Mouse (Mus musculus): ENCODE results near the gene Catip.

The Catip gene

DNA sequence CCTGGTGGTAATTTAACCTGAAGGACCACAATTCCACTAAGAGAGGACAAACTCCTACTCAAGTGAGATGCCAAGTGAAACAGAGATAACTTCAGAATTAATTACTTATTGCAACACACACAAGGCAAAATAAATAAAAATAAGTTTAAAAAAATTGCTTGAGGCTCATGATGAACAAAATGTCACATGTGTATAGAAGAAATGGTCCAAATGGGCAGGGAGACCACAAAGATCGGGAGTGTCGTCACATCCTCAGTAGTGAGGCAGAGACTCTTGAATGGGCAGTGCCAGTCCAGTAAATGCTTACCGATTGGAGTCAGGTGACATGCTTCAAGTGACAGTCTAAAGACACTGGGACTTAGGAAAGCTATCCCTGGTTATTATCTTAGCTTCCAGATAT, 38.6 kb downstream of the Catip start:
- DNase-seq (ENCODE audit: low spot score): no peak

DNA sequence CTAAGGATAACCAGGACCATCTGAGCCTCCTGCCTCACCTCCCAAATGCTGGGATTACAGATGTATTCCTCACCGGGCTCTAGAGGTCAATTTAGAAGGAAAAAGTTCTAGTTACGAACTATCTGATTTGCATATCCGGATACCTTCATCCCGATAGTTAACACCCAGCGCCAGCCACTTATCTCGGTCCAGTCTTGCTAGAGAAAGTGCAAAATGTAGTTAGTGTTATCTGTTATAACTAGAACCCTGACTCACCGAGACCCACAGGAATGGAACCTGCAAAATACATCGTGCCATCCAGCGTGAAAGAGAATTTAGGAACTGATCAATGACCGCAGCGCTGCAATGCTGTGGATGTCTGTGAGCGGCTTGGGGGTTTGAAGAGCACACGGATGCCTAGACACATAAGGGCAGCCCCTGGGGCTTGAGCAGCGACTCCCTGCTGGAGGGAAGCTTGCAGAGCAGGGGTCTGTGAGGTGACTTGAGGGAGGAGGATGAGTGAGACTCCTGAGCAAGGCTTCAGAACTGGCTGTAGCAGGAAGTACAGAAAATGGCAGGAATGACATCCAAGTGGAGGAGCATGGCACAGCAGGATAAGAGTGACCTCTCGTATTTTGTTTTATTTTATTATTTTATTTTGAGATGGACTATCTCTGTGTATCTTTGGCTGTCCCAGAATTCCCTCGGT, 39.3 kb downstream of the Catip start:
- no peak for DNase-seq (ENCODE audit: low spot score)

DNA sequence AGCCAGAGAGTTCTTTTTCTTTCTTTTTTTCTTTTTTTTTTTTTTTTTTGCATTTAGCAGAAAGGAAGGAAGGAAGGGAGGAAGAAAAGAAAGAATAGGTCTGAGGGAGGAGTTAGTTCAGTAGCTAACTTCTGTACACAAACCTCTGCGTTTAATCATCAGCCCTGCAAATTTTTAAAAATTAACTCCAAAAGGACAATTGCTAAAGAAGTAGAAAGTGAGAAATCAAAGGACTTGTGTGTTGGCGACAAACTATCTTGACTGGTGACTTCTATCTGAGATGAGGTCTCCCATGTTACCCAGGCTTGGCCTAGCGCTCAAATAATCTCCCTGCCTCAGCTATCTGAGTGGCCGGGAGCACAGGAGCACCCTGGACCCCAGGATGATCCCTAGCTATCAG, 42.3 kb downstream of the Catip start:
- no peak for DNase-seq (ENCODE audit: low spot score)

- no peak for DNase-seq (ENCODE audit: low spot score)
Observed at GRCm38 (mm10) chr1:74408589-74409504, 46.9 kb downstream of the Catip start, which contains the start of gene Vil1. Gene Vil1 (plus strand): TSS chr1:74409376.

DNA sequence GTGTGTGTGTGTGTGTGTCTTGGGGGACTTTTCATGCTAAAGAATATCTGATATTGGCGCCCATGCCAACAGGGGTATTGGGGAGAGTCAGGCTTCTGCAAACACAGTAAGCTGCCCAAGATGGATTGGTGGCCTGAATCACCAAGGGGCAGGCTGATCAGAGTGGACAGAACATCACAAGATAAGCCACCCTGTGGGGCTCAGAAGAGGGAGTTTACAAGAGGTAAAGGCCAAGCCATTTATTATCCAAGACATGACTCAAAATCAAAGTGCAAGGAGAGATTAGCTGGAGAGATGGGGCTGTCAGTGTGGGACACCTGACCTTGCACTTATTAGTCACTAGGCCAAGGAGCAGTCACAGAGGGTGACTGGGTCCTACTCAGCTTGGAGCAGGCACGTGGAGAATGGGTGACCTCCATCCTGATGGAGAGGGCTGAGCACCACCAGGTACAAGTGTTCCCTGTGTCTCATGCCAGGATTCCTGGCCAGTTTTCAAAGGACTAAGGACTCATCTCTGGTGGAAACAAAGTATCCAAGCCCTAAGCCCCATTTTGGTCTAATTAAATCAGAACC, 49.9 kb downstream of the Catip start:
- DNase-seq (ENCODE audit: low spot score): no peak

DNA sequence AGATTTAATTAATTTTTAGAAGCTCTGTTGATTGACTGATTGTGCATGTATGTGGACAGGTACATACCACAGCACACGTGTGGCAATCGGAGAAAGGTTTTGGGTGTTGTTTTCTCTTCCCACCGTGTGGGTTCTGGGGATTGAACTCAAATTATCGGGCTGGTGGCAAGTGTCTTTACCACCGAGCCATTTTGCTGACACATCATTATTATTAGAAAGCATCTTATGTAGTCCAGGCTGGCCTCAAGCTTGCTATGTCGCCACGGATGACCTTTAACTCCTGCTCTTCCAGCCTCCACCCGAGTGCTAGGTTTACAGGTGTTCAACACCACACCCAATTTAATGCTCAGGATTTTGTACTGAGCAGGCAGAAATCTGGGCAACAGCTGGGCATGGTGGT, 50.8 kb downstream of the Catip start:
- DNase-seq (ENCODE audit: low spot score): no peak

GRCm38 (mm10) chr1:74415143-74415542, 53.2 kb downstream of the Catip start:
- DNase-seq (ENCODE audit: low spot score): no peak
